Mouse (Mus musculus) adrenal gland (tissue): Measurements from ENCODE around the gene Sap30.
"Not testable (repeated sequence)": the region's sequence is repeated elsewhere in the genome, so short reads cannot be mapped to it uniquely, and the experiment has no call there.

Source experiments
- intact Hi-C: fragments of 180-260 bp; cut with DNase I; formaldehyde crosslinking; loops from one replicate; pipeline ENCODE4 v1.15.1; 2025

The Sap30 gene

DNA sequence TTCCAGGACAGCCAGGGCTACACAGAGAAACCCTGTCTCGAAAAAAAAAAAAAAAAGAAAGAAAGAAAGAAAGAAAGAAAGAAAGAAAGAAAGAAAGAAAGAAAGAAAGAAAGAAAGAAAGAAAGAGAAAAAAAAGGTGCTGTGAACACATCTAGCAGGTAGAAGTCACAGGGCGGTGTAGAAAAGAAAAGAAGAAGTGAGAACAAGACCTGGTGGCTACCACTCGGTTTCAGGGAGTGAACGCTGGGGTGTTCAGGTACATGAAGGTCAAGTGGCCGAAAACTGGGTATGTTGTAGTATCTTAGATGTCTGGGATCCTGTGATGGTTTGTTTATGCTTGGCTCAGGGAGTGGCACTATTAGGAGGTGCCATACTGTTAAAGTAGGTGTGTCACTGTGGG, 41.8 kb downstream of the Sap30 start:
- intact Hi-C loops = not testable (repeated sequence)

DNA sequence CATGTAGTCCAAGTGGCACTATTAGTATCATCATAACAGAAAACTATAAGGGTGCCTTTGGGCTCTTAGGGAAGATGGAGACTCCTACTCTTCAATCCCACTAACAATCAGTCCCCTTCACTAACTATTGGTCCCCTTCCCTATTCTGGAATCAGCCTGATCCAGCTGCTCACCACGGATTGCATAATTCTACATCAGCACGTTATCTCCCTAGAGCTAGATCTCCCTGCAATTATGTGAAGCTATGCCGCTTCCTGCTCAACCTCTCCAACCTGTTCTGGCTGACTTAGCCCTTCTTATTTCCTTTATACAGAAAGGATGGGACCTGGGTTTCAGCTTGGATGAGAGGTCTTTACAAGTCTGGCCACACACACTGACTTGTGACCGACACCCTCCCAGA, 44.4 kb downstream of the Sap30 start:
- intact Hi-C loops = no loop called here

GRCm38 (mm10) chr8:57441556-57441955, 46.1 kb downstream of the Sap30 start:
- intact Hi-C loops = no loop called here

GRCm38 (mm10) chr8:57441131-57441530, 46.5 kb downstream of the Sap30 start:
- intact Hi-C loops = no loop called here

- intact Hi-C loops = no loop called here
These were observed 51.2 kb downstream of the Sap30 start for GRCm38 (mm10) chr8:57436437-57436796.

DNA sequence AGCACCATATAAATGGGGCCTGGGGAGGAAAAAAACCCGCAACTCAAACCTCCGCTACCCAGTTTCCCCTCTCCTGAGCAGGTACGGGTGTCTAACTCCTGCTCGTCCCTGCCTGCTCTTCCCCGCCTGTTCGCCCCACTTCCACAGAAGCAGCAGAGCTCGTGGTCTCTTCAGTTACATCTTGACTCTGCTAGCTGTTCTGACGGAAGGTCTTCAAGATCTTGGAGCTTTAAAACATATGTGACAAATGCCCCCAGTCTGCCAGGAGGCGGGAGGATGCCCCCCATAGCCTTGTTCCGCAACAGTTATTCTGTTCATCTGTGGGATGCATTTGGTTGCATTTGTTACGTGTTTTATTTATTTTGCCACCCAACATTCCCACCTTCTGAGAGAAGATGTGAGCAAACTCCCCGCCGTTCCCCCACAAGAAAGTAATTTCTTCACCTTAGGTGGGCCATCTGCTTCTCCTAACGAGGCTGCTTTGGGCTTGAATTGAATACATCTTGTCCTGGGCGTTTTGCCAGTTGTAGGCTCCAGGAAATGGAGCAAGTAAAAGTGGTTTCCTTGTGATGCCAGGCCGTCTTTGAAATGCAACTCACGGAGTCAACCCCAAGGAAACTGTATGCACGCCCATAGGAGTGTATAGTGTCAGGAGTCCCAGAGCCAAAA, 51.8 kb downstream of the Sap30 start:
- intact Hi-C loops = no loop called here

DNA sequence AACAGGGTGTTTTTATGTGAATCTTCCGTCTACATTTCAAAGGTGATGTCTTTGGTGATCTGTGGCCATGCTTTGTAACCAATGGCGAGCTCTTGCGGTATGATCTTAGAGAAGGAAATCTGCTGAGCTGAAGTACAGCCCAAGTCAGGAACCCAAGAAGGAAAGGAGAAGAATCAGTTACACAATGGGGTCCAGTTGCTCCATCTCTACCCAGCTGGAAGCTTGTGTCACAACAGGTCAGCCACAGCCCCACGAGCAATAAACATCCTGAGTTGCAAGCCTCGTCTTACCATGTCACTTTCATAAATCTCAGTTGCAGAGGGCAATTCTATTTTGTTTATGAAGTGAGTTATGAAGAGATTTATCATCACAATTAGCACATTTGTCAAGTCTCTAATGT, 54.9 kb downstream of the Sap30 start:
- intact Hi-C loops = loop anchor here (5.0 kb wide), 2 partner anchors 54 to 359 kb away; partner anchors contain the start of gene Sap30
